Mouse (Mus musculus) hindbrain, embryonic 13.5 days (tissue): ENCODE results near the gene Rhou. TPM values are rescaled to one million over a fixed set of nuclear protein-coding genes. Genes with fewer than 3 reads are reported as not detected.

Source experiments
- ATAC-seq: fragments of 200-750 bp; cut with Nextera tagmentation; 2 replicates; pipeline ENCODE4 v1.8.0; 2017; ENCODE audit warnings: moderate TSS enrichment; ENCODE audit not compliant: low FRiP score
- H3K27ac ChIP-seq: fragments of 300-500 bp; sonication (generic); 2 replicates; pipeline ENCODE4 v1.5.1; 2015; ENCODE audit warnings: inconsistent platforms, mild to moderate bottlenecking, moderate library complexity
- H3K27me3 ChIP-seq: fragments of 300-500 bp; sonication (generic); 2 replicates; pipeline ENCODE4 v1.6.1; 2015; ENCODE audit warnings: mild to moderate bottlenecking, inconsistent platforms
- H3K36me3 ChIP-seq: fragments of 300-500 bp; sonication (generic); 2 replicates; pipeline ENCODE4 v1.6.1; 2015; ENCODE audit warnings: mild to moderate bottlenecking, inconsistent platforms
- H3K4me1 ChIP-seq: fragments of 300-500 bp; sonication (generic); replicated peaks from 2 replicates; pipeline ENCODE4 v1.6.1; 2015; ENCODE audit warnings: inconsistent platforms
- H3K4me2 ChIP-seq: fragments of 300-500 bp; sonication (generic); 2 replicates; pipeline ENCODE4 v1.6.1; 2015; ENCODE audit warnings: inconsistent platforms, mild to moderate bottlenecking, moderate library complexity
- H3K4me3 ChIP-seq: fragments of 300-500 bp; sonication (generic); 2 replicates; pipeline ENCODE4 v1.5.1; 2015; ENCODE audit warnings: mild to moderate bottlenecking, inconsistent platforms
- H3K9ac ChIP-seq: fragments of 300-500 bp; sonication (generic); 2 replicates; pipeline ENCODE4 v1.6.1; 2015; ENCODE audit warnings: mild to moderate bottlenecking, inconsistent platforms
- H3K9me3 ChIP-seq: fragments of 300-500 bp; sonication (generic); 2 replicates; pipeline ENCODE4 v1.6.1; 2016; ENCODE audit warnings: inconsistent platforms
- WGBS: fragments of 180-500 bp; shearing (Covaris S2); methylation state at CpG from one replicate; pipeline ENCODE4 v1.1.7; 2015; 5-methylcytosine and 5-hydroxymethylcytosine counted together
- polyA plus RNA-seq: library from polyadenylated mRNA; unstranded; fragments of >200 nt; fragmentation: Nextera tagmentation; extraction: Ambion mirVana; gene quantifications from 2 replicates; pipeline ENCODE4 v1.2.1, GENCODE M21; 2015

The Rhou gene
- polyA plus RNA-seq, 1 experiment from 2014 or later: 11.3 TPM

- H3K36me3 ChIP-seq: no peaks in the 10 kb centered on the region
- H3K27me3 ChIP-seq: no peaks in the 10 kb centered on the region
- H3K9ac ChIP-seq: no peak overlapping the region
- ATAC-seq: no peak
- WGBS: 89% methylated on average over 16 of the region's 16 CpGs
- no peak overlapping the region for H3K4me3 ChIP-seq
- H3K4me2 ChIP-seq: no peak overlapping the region
- no peaks in the 10 kb centered on the region; the same call in 1 of the 2 replicates for H3K4me1 ChIP-seq
- no peaks in the 10 kb centered on the region for H3K9me3 ChIP-seq
- H3K27ac ChIP-seq: no peak overlapping the region
Observed at GRCm38 (mm10) chr8:123707137-123707536, 53.4 kb downstream of the Rhou start.

- WGBS: 90% methylated on average over 8 of the region's 8 CpGs
Observed at GRCm38 (mm10) chr8:123708729-123709128, 55.0 kb downstream of the Rhou start.

GRCm38 (mm10) chr8:123710335-123710734 is 56.6 kb downstream of the Rhou start:
- H3K27ac ChIP-seq: no peak overlapping the region
- no peak overlapping the region for H3K4me2 ChIP-seq
- 85% methylated on average over 5 of the region's 5 CpGs for WGBS
- H3K9ac ChIP-seq: no peak overlapping the region
- no peaks in the 10 kb centered on the region; the same call in 1 of the 2 replicates for H3K4me1 ChIP-seq
- H3K4me3 ChIP-seq: no peak overlapping the region
- H3K9me3 ChIP-seq: no peaks in the 10 kb centered on the region
- ATAC-seq: no peak
- H3K27me3 ChIP-seq: no peaks in the 10 kb centered on the region
- H3K36me3 ChIP-seq: no peaks in the 10 kb centered on the region

More at GRCm38 (mm10) chr8:123708729-123709128, 55.0 kb downstream of the Rhou start:
- no peaks in the 10 kb centered on the region; the same call in 1 of the 2 replicates for H3K4me1 ChIP-seq
- H3K4me2 ChIP-seq: no peak overlapping the region
- no peaks in the 10 kb centered on the region for H3K36me3 ChIP-seq
- H3K4me3 ChIP-seq: no peak overlapping the region
- no peak overlapping the region for H3K9ac ChIP-seq
- no peaks in the 10 kb centered on the region for H3K27me3 ChIP-seq
- H3K9me3 ChIP-seq: no peaks in the 10 kb centered on the region
- ATAC-seq: no peak
- H3K27ac ChIP-seq: no peak overlapping the region

Other genes with a start within 250 kb of the Rhou start
- 0.17 TPM in 2 replicates for gene Mc1r, start 246.8 kb upstream of the Rhou start, polyA plus RNA-seq
- gene Tubb3, start 242.5 kb upstream of the Rhou start, polyA plus RNA-seq: 1,817 and 1,895 TPM in 2 replicates
- gene Def8, start 230.4 kb upstream of the Rhou start, polyA plus RNA-seq: 42.2 and 44.3 TPM in 2 replicates
- gene Afg3l1, start 176.0 kb upstream of the Rhou start, polyA plus RNA-seq: 57.8 and 62.4 TPM in 2 replicates
- 85.6 and 93.6 TPM in 2 replicates for gene Dbndd1, start 138.5 kb upstream of the Rhou start, polyA plus RNA-seq
- 42.5 and 44.8 TPM in 2 replicates for gene Gas8, start 135.1 kb upstream of the Rhou start, polyA plus RNA-seq
- gene Rab4a, start 152.1 kb downstream of the Rhou start, polyA plus RNA-seq: 73.9 and 74.8 TPM in 2 replicates
- gene Ccsap, start 206.3 kb downstream of the Rhou start, polyA plus RNA-seq: 4.0 and 4.1 TPM in 2 replicates
- 7.4 and 9.9 TPM in 2 replicates for gene Acta1, start 240.8 kb downstream of the Rhou start, polyA plus RNA-seq